Mouse (Mus musculus) layer of hippocampus, adult 2 months (tissue): Measurements from ENCODE around the gene Dmbx1. TPM values are rescaled to one million over a fixed set of nuclear protein-coding genes. Genes with fewer than 3 reads are reported as not detected.

Experiments
- DNase-seq, 2 experiments: peaks; one replicate each; pipeline ENCODE4 v3.0.0; 2022; ENCODE audit warnings: low spot score in 2 of 2
- H3K27ac ChIP-seq: fragments of 200-600 bp; 2 replicates; pipeline ENCODE4 v1.8.1; 2022
- H3K4me3 ChIP-seq: fragments of 200-600 bp; 2 replicates; pipeline ENCODE4 v1.8.1; 2022; ENCODE audit warnings: mild to moderate bottlenecking
- CTCF ChIP-seq: fragments of 200-600 bp; conservative IDR thresholded peaks from 2 replicates; pipeline ENCODE4 v1.8.1; 2022; ENCODE audit warnings: antibody characterized with exemption, mild to moderate bottlenecking, moderate library complexity
- total RNA-seq, 2 experiments: library from RNA; stranded (reverse); gene quantifications; 2 replicates each; pipeline ENCODE4 v1.2.3; 2021

Gene Dmbx1
- total RNA-seq, 2 experiments from 2014 or later: not detected

DNA sequence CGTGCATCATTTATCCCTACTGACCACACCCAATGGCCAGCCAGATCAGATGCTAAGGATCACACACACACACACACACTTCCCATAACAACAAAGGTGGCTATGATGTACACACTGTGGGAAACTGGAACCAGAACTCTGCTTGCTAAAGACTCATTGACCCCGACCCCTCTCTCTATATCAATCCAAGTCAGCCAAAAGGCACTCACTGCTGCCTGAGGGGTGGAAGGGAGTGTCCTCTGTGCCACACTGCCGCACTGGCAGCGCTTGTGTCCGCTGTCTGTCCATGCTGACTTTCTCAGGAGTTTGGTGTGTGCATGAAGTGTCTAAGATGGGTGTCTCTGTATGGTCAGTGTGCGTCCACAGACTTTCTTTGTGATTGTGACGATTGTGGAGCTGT lies 22.3 kb upstream of the Dmbx1 start:
- TF ChIP-seq CTCF: no peak
- DNase-seq: no peak
- Histone ChIP-seq H3K27ac (no peak overlapping the region), H3K4me3 (no peak overlapping the region)

DNA sequence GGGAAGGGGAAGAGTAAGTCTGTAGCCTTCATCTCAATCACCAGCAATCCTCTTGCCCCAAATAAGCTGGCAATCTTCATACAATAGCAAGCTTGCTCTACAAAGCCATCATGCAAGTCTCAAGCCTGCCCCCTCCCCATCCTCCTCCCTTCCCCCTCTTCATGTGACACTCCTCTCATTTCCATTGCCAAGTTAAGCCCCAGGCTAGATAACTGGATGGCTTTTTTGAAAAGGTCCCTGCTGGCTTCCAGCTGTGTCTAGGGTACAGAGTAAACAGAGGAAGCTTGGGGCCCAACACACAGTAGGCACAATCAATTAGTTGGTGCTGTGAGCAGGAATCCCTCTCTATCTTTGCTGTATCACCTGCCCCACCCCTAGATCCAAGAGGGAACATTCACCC lies 19.8 kb upstream of the Dmbx1 start:
- TF ChIP-seq CTCF: no peak
- no peak for DNase-seq
- H3K4me3 ChIP-seq: no peak overlapping the region
- H3K27ac ChIP-seq: no peak overlapping the region

DNA sequence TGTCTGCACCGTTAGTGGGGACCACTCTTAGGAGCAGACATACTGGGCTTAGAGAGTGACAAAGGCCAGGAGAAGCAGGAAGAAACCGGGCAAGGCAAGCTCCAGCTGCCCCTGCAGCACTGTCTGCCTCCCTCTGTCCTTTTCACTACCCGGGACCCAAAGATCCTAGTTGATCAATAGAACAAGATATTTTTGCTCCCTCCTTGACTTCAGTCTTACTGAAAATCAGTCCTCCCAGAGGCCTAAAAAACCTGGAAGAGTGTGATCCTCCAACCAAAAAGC lies 15.7 kb upstream of the Dmbx1 start:
- H3K4me3 ChIP-seq: no peak overlapping the region
- no peak for DNase-seq
- no peak for TF ChIP-seq CTCF
- H3K27ac ChIP-seq: no peak overlapping the region

DNA sequence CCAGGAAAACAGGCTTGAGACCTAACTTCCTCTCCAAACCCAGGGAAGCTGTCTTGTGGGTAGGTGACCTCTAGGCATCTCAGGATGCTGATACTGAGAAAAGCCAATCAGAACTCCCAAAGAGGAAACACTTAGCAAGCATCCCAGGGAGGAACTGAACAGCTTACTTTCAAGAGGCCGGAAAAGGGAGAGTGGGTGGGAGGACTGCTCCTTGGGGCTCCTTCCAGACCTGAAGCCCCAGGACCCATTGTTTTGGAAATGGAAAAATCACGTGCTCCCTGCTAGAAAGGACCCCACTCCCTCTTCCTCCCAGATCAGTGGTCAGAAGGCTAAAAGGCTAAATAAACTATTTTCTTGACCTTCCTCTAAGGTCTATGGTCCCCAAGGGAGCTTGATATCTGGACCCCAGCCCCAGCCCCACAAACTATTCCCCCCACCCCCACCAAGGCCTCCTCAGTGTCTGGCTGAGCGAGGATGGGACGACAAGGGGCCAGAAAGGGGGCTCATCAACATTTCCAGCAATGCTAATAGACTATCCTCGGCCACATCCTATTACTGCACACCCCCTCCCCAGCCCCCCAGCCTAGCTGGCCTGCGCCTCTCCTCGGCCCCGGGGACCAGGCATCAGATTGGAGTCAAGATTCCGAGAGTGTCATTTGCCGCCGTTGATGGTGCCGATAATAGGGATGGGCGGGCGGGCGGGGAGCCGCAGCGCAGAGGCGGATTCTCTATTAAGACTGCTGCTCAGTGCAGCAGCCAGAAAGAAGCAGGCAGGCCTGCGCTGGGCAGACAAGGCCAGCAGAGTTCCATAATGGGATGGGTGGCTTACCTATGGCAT lies 15.1 kb upstream of the Dmbx1 start:
- DNase-seq: no peak
- Histone ChIP-seq H3K4me3 (no peak overlapping the region), H3K27ac (no peak overlapping the region)
- no peak for TF ChIP-seq CTCF

DNA sequence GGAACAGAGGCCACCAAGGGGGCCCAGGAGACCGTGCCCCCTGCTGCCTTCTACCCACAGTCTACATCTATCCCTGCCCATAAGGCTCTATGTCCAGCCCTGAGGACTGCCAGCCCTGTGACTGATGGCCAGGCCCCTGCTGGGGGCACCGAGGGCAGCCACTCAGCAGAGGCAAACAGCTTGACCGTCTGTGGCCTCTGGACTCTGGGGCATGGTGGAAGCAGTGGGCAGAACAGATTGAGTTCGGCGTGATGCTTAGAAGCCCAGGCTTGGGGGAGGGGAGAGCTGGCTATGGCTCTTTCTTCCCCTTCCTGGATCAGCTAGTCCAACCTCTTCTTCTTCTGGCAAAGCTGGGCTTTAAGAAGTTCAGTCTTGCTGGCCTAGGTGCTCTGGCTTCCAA lies 13.8 kb upstream of the Dmbx1 start:
- Histone ChIP-seq H3K27ac (no peak overlapping the region), H3K4me3 (no peak overlapping the region)
- no peak for TF ChIP-seq CTCF
- no peak for DNase-seq

DNA sequence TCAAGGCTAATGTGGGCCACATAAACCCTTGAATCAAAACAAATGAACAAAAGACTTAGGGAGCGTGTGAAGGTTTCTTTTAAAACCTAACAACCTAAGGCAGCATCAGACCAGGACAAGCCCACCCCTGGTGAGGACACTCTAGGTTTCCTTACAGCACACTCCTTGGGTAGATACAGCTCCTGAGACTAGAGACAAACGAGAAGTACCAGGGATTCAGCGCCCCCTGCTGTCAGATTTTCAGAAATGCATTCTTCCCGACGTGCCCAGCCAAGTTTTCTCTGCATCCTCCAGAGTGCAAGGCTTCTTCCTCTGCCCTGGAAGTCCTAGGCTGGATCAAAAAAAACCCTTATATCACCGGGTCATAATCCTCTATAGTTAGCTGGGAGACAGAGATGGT lies 13.0 kb upstream of the Dmbx1 start:
- peak; percentile 92 for TF ChIP-seq CTCF
- peak; percentile 52 to 73 for DNase-seq
- H3K4me3 ChIP-seq: no peak overlapping the region
- no peak overlapping the region for H3K27ac ChIP-seq

DNA sequence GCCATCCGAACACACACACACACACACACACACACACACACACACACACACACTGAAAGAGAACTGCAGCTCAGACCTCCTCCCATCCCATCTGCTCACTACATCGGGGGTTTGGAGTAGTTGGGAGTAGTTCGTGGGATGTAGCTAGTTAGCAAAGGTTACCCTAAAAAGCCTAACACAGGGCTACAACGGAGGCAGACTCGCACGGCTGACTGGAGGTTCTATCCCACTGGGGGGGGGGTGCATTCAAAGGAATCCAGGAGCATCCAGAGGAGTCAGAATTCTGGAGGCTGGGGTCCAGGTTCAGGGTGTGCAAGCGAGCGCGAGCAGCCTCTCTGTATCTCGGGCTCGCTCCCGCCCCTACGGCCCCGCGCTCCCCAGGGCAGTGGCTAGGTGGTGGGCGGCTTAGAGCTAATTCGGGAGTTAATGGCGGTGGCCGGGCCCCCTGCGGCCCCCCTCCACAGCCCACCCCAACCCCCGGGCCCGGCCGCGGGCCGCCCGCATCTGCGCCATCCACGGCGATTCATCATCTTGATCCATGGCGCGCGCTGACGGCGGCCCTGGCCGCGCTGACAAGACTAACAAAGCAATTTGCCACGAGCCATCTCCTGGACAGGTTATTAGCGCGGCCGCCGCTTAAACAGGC lies 4.1 kb upstream of the Dmbx1 start:
- no peak for DNase-seq
- Histone ChIP-seq H3K27ac (no peak overlapping the region), H3K4me3 (no peak overlapping the region)
- TF ChIP-seq CTCF: no peak

DNA sequence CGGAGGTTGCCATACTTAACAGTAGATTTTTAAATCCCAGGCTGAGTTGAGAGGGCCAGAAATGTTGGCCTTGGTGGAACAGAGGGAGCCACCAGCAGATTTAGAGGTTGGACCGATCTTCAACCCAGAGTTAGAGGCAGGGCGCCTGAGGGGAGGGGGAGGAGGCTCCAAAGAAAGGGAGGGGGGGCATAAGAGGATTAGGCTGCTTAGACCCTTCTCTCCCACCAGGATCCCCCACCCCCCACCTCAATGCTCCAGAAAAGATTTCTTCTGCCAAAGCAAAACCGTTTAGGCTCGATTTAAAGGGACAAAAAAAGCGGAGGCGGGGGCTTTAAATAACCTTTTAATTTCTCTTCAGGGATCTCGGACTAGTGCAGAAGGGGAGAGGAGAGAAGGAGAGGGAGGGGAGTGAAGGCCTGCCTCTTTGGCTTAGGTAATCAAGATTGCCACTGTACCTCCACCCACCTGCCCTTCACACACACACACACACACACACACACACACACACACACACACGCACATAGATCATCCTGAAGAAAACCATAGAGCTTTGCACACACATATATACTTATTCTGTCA lies 1.6 kb upstream of the Dmbx1 start:
- no peak overlapping the region for H3K4me3 ChIP-seq
- TF ChIP-seq CTCF: no peak
- no peak for DNase-seq
- H3K27ac ChIP-seq: no peak overlapping the region

DNA sequence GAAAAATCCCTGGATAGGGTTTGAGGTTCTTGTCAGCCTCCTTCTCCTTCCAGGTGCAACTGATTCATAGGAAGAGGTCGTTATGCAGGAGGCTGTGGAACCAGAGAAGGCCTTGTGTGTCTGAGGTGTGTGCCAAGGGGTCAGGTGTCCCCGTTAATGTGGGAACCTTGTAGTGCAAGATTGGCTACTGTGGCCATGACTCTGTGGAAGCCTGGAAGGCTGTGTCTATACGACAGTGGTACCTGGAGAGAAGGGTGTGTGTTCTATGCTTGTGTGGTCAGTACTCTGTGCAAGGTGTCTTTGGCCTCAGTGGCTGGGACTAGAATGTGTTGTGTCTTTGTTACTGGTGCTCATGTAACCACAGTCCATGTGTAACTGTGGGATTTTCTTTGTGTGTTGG lies 955 bp upstream of the Dmbx1 start:
- H3K4me3 ChIP-seq: no peak overlapping the region
- DNase-seq: no peak
- no peak overlapping the region for H3K27ac ChIP-seq
- TF ChIP-seq CTCF: no peak

DNA sequence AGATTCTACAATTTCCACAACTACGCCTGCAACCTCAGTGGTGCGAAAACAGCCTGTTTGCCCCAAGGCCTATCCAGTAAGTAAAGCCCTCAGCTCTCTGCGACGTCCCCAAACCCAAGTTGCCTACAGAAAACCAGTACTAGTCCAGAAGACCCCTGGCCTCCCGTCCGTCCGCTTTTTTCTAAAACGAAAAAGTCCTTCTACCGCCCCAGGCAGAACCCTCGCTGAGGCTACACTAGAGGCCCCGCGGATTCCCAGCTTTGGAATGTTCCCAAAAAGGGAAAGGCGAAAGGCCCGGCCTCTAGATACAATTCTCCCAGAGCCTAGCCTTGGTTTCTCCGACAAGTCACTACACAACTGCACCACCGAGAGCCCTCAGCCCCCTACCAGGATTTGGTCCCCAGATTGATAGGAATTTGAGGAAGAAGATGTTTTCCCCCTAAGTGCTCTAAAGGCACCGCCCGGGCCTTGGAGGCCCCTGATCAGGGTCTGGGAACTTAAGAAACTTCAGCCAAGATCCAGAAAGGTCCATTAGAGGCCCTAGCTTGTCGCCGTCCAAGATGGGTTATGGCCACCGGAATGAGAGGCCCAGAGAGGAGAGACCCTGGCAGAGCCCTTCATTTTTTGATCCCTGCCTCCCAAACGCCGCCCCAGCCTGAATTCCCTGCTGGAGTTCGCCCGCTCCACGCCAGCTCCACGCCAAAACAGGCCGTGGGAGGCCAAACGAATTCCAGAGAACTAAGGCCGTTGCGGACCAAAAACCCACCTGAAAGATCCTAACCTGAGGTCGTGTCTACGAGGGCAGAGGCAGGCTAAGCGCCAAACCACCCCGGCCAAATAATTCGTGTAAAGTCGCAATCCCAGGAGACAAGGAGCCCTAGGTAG lies 1.2 kb downstream of the Dmbx1 start:
- TF ChIP-seq CTCF: no peak
- H3K4me3 ChIP-seq: no peak overlapping the region
- no peak for DNase-seq

DNA sequence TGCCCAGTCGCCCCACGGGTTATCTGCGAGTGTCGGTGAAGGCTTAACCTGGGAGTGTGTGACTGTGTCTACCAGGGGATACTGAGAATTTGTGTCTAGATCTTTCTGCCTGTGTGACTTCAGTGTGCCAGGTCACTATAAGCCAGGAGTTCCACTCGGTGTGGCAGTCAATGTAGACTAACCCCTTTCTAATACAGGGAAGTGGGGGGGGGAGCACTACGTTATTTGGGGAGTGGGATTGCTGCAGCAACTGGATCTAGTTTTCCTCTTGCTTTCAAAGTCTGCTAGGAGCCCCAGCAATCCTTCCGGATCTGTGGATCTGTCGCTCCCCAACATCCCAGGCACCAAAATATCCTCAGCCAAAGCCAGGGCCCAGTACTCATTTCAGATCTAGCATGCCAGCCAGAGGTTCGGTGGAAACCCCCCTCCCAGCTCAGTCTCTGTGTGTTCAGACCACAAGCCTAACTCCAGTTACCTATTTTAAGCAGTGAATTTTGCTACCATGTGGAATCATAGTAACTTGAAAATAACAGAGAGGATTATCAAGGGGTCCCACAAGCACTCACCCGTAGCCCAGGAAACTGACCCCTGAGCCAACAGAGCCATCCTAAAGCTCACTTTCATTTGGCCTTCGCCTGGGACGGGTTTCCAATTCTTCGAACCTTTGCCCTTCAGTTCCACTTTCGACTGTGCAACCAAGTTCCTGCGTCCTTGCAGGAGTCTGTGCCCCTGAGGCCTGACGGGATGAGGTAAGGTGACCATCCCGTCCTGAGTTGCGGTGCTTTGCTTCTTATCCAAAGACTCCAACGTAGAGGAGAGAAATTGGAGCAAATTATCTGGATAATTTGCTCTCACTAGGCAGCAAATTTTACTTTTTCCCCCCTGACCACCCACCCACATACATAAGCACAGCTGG lies 2.4 kb downstream of the Dmbx1 start:
- no peak for TF ChIP-seq CTCF
- H3K27ac ChIP-seq: no peak overlapping the region
- DNase-seq: no peak
- no peak overlapping the region for H3K4me3 ChIP-seq

More for the DNA sequence above, 1.2 kb downstream of the Dmbx1 start:
- no peak overlapping the region for H3K27ac ChIP-seq

DNA sequence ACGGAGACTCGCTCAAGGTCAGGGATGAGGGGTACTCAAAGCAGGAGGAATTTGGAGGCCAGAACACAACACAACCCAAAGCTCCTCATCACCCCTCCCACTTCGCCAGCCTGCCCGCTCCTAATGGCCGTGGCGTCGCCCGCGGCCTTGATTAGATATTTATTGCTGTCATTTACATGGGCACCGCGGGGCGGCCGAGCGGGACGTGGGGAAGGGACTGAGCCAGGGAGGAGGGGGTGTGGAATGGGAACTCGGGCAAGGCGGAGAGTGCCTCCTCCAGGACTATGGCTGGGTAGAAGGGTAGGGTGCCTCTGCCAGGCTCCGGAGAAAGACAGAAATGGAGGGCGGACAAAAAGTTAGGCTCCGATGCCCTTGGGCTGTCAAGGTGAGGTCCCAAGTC lies 3.1 kb downstream of the Dmbx1 start:
- H3K4me3 ChIP-seq: no peak overlapping the region
- TF ChIP-seq CTCF: no peak
- DNase-seq: no peak
- no peak overlapping the region for H3K27ac ChIP-seq
